Mouse (Mus musculus) spleen, postnatal 14 days (tissue): Measurements from ENCODE around the gene Polr2e.

ENCODE experiments used
- DNase-seq, 2 experiments: peaks; one replicate each; pipeline ENCODE4 v3.0.0; 2021 to 2022; ENCODE audit warnings: low spot score in 2 of 2

The Polr2e gene

GRCm38 (mm10) chr10:80035148-80035547, 4.4 kb downstream of the Polr2e start:
- DNase-seq = no peak

DNA sequence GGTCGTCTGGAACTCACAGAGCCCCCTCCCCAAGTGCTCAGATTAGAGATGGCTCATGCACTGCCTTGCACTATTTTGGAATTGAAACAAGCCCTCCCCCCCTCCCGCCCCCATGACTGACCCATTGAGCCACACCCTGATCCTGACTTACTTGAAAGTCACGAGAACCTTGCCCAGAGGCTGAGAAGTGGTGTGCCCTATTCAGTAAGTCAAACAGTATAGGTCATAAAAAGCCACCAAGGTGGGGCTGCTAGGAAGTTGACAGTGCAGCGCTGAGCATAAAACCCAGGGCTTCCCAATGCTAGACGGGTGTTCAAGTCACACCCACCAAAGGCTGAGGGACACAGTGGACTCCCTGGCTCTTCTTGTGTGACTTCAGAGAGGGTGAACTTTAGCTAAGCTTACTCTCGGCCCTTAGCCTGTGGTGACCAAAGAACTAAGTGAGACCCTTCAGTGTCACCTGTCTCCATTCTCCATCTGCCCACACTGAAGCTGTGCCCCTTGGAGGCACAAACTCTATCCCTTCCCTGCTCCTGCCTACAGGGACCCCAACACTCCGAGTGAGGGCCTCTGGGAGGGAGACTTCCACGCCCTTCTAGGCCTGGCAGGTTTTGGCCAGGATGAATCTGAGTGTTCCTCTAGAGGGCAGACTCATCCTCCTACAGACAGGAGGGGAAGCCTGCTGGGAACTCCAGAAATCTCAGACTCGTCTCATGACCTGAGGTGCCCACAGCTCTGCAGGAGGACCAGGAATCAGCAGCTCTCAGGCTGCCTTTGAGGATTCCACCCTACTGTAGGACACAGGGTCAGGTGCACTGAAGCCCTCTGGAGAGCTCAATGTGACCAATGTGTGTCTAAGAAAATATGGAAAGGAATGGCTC, 5.8 kb downstream of the Polr2e start:
- no peak for DNase-seq

GRCm38 (mm10) chr10:80032799-80033480, 6.7 kb downstream of the Polr2e start:
- peak in 1 of 2 experiments; percentile 68 for DNase-seq

- no peak for DNase-seq
These were observed 8.9 kb downstream of the Polr2e start for GRCm38 (mm10) chr10:80030736-80031135.

- no peak for DNase-seq
These were observed 9.4 kb downstream of the Polr2e start for GRCm38 (mm10) chr10:80030191-80030590.

DNA sequence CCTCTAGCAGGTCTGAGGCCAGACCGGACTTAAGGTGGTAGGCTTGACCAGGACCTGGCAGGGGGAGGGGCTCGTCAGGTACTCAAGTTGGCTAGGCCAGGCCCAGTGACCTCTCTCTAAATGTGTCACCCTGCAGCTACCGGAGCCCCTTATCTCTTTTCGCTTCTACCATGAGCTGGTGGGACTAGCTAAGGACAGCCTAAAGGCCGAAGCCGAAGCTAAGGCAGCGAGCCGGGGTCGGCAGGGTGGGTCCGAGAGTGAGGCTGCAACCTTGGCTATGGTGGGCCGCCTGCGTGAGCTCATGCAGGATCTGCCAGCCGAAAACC, 11.1 kb downstream of the Polr2e start:
- DNase-seq = no peak

DNA sequence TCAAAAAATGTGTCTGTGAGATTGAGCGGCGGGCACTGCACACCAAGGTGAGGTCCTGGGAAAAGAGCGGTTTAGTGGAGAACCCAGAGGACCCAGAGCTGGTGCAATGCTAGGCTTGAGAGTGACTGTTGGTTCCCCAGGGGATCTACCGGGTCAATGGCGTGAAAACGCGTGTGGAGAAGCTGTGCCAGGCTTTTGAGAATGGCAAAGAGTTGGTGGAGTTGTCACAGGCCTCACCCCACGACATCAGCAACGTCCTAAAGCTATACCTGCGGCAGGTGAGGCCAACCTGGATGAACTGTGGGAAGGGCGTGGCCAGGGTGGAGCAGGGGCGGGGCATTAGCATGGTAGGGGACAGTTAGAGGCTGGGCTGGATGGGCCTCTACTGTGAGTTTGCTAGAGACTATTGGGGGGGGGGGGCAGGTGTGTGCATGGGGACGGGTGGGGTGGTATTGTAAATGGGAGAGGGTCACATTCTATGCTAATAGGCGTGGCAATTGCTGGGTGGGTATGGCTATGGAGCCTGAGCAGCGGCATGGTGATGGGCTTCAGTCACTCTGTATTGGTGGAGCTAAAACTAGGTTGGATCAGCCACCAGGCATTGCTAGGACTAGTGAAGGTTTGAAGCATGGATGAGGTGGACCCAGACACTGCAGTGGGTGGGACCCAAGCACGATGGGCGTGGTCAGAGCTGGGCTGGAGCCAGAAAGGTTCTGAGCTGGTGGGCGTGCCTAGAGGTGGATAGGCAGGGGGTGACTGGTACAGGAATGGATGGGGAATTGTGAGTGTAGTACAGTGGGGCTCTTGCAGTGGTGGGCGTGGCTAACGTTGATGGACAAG, 11.7 kb downstream of the Polr2e start:
- DNase-seq = no peak

- DNase-seq = no peak
These were observed 13.7 kb downstream of the Polr2e start for GRCm38 (mm10) chr10:80025889-80026288.

- no peak for DNase-seq
These were observed 14.1 kb downstream of the Polr2e start for GRCm38 (mm10) chr10:80025463-80025862.

DNA sequence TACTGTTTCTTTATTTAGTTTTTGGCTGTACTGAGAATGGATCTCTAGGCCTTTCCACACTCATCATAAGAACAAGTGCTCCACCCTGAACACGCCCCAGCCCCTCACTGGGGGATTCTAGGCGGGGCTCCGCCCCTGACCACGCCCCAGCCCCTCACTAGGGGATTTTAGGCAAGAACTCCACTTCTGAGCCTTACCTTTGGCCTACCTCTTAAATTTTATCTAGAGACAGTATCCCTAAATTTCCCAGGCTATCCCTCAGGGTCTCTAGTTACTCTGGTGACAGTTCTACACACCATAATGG, 14.6 kb downstream of the Polr2e start:
- no peak for DNase-seq

- peak in 1 of 2 experiments; percentile 47 for DNase-seq
These were observed 15.2 kb downstream of the Polr2e start for GRCm38 (mm10) chr10:80024229-80025043.

GRCm38 (mm10) chr10:80023758-80024157, 15.8 kb downstream of the Polr2e start:
- DNase-seq = no peak

DNA sequence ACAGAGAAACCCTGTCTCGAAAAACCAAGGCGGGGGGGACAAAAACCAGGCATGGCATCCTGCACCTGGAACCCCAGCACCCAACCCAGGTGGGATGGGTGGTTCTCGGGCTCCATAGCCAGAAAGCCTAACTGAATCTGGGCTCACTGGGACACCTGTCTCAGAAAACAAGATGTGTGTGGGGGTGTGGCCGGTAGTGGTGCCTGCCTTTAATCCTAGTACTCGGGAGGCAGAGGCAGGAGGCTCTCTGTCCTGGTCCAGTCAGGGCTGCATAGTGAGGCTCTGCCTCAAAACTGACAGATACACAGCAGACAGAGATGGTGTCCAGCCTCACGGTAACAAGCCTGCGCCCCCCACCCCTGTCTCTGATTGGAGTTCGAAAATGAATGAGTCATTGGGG, 16.8 kb downstream of the Polr2e start:
- DNase-seq = no peak

GRCm38 (mm10) chr10:80022164-80022563, 17.4 kb downstream of the Polr2e start:
- no peak for DNase-seq

GRCm38 (mm10) chr10:80021320-80021641, 18.3 kb downstream of the Polr2e start:
- no peak for DNase-seq

DNA sequence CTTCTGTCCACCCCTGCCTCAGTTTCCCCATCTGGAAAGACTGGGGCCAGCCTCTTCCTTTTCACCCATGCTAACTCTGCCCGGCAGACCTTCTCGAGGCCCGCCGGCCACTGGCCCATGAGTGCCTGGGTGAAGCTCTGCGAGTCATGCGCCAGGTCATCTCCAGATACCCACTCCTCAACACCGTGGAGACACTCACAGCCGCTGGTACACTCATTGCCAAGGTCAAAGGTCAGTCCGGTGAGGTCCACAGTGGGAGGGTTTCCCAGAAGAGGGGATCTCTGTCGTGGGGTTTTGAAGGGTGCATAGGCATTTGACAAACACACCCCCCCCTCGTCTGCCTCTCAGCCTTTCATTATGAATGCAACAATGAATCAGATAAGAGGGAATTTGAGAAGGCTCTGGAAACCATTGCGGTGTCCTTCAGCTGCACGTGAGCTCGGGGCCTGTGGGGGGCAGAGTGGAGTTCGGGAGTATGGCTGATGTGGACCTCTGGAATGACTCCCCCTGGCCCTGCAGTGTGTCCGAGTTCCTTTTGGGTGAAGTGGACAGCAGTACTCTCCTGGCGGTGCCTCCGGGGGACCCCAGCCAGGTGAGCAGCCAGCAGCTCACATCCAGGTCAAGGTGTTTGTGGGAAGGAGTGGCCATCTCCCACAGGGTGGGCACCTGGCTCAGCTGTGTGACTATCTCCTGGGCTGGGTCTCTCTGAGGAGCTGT, 18.8 kb downstream of the Polr2e start:
- no peak for DNase-seq

GRCm38 (mm10) chr10:80020191-80020590, 19.4 kb downstream of the Polr2e start:
- no peak for DNase-seq

- no peak for DNase-seq
These were observed 20.0 kb downstream of the Polr2e start for GRCm38 (mm10) chr10:80019471-80020131.

DNA sequence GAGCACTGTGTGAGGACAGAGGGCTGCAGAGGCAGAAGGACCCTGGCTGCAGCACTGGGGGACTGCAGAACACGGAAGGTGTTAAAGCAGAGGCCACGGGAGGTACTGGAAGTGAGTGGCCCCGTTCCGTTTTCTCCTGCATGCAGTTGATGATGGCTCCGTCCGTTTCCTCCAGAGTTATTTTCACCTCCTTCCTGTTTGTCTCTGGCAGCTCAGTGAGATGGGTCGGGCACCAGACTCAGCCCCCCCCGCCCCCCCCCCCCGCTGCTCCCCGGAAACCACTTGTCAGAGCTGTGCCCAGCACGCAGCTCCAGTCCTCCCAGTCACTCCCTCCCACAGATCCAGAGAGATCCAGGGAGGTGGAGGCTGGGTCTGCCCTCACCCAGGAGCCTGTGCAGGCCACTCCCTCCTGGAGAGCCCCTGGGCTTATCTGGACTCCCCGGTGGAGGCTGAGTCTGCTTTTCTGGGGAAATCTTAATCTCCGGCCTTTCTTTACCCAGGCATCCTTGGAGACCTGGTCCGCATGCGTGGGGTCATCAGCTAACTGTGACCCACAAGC, 20.8 kb downstream of the Polr2e start:
- DNase-seq = no peak

GRCm38 (mm10) chr10:80017771-80018170, 21.8 kb downstream of the Polr2e start:
- no peak for DNase-seq
